Mouse (Mus musculus): ENCODE measurements around the gene Mmaa. TPM values are rescaled to one million over a fixed set of nuclear protein-coding genes. Genes with fewer than 3 reads are reported as not detected.

The Mmaa gene
- polyA plus RNA-seq, 2 experiments: 15.7 to 16.9 TPM

GRCm38 (mm10) chr8:79261920-79262319 lies 32.8 kb downstream of the Mmaa start:
- Histone ChIP-seq H3K27me3 (ENCODE audit: control insufficient read depth, insufficient read depth, low read length) (no peaks in the 10 kb centered on the region), H3K4me3 (replicated peaks; ENCODE audit: low read length) (no peak overlapping the region), H3K36me3 (ENCODE audit: control insufficient read depth, insufficient read depth, low read length) (peaks cover 4% of the 10 kb centered on the region; the same call in 1 of the 2 replicates), H3K4me2 (replicated peaks; ENCODE audit: low read depth, low read length, severe bottlenecking) (no peak overlapping the region), H3K27ac (replicated peaks; ENCODE audit: low read depth, low read length) (no peak overlapping the region), H3K4me1 (ENCODE audit: control insufficient read depth, insufficient read depth, low read length) (no peaks in the 10 kb centered on the region), H3K9ac (ENCODE audit: low read depth, low read length, severe bottlenecking) (no peak overlapping the region), H3K9me3 (ENCODE audit: control insufficient read depth, low read length) (peaks cover 5% of the 10 kb centered on the region; the same call in 1 of the 2 replicates)
- no peak for TF ChIP-seq POLR2A (IDR thresholded peaks at IDR 0.05; ENCODE audit: borderline replicate concordance, extremely low read depth, insufficient read depth, insufficient read length)
- DNase-seq (ENCODE audit: low spot score): no peak
- WGBS: 87% methylated on average over 5 of the region's 5 CpGs
- ATAC-seq (ENCODE audit: low FRiP score, low read depth): no peak

- no peak overlapping the region for H3K27ac ChIP-seq (replicated peaks; ENCODE audit: low read depth, low read length)
- no peaks in the 10 kb centered on the region for H3K4me1 ChIP-seq (ENCODE audit: control insufficient read depth, insufficient read depth, low read length)
- no peaks in the 10 kb centered on the region for H3K9me3 ChIP-seq (ENCODE audit: control insufficient read depth, low read length)
- H3K36me3 ChIP-seq (ENCODE audit: control insufficient read depth, insufficient read depth, low read length): no peaks in the 10 kb centered on the region
- H3K9ac ChIP-seq (ENCODE audit: low read depth, low read length, severe bottlenecking): no peak overlapping the region
- no peaks in the 10 kb centered on the region for H3K27me3 ChIP-seq (ENCODE audit: control insufficient read depth, insufficient read depth, low read length)
- no peak overlapping the region for H3K4me2 ChIP-seq (replicated peaks; ENCODE audit: low read depth, low read length, severe bottlenecking)
- 76% methylated on average over 8 of the region's 8 CpGs for WGBS
- ATAC-seq (ENCODE audit: low FRiP score, low read depth) (no peak), DNase-seq (ENCODE audit: low spot score) (peak; percentile 21)
- no peak overlapping the region for H3K4me3 ChIP-seq (replicated peaks; ENCODE audit: low read length)
- no peak for TF ChIP-seq POLR2A (IDR thresholded peaks at IDR 0.05; ENCODE audit: borderline replicate concordance, extremely low read depth, insufficient read depth, insufficient read length)
Observed at GRCm38 (mm10) chr8:79256076-79256705, 38.5 kb downstream of the Mmaa start.

- 93% methylated on average over 6 of the region's 6 CpGs for WGBS
- H3K9me3 ChIP-seq (ENCODE audit: control insufficient read depth, low read length): no peaks in the 10 kb centered on the region
Observed at GRCm38 (mm10) chr8:79253742-79254141, 41.0 kb downstream of the Mmaa start.

GRCm38 (mm10) chr8:79248470-79248869 lies 46.3 kb downstream of the Mmaa start, which contains the start of gene 1700011L22Rik:
Gene 1700011L22Rik (minus strand): TSS chr8:79248570.
- ATAC-seq (ENCODE audit: low FRiP score, low read depth): peak; percentile 34; the same call in 1 of the 2 replicates
- 53% methylated on average over 6 of the region's 6 CpGs for WGBS
- H3K27ac ChIP-seq (replicated peaks; ENCODE audit: low read depth, low read length): no peak within 1 kb of the TSS

More at GRCm38 (mm10) chr8:79253742-79254141, 41.0 kb downstream of the Mmaa start:
- no peaks in the 10 kb centered on the region for H3K27me3 ChIP-seq (ENCODE audit: control insufficient read depth, insufficient read depth, low read length)
- H3K4me3 ChIP-seq (replicated peaks; ENCODE audit: low read length): no peak overlapping the region
- no peaks in the 10 kb centered on the region for H3K4me1 ChIP-seq (ENCODE audit: control insufficient read depth, insufficient read depth, low read length)
- no peak overlapping the region for H3K9ac ChIP-seq (ENCODE audit: low read depth, low read length, severe bottlenecking)
- no peak overlapping the region for H3K27ac ChIP-seq (replicated peaks; ENCODE audit: low read depth, low read length)
- no peak for TF ChIP-seq POLR2A (IDR thresholded peaks at IDR 0.05; ENCODE audit: borderline replicate concordance, extremely low read depth, insufficient read depth, insufficient read length)
- H3K36me3 ChIP-seq (ENCODE audit: control insufficient read depth, insufficient read depth, low read length): no peaks in the 10 kb centered on the region
- DNase-seq (ENCODE audit: low spot score) (no peak), ATAC-seq (ENCODE audit: low FRiP score, low read depth) (no peak)
- no peak overlapping the region for H3K4me2 ChIP-seq (replicated peaks; ENCODE audit: low read depth, low read length, severe bottlenecking)

GRCm38 (mm10) chr8:79243422-79243821 lies 51.3 kb downstream of the Mmaa start:
- Histone ChIP-seq H3K9ac (ENCODE audit: low read depth, low read length, severe bottlenecking) (no peak overlapping the region), H3K36me3 (ENCODE audit: control insufficient read depth, insufficient read depth, low read length) (no peaks in the 10 kb centered on the region), H3K4me2 (replicated peaks; ENCODE audit: low read depth, low read length, severe bottlenecking) (no peak overlapping the region), H3K27ac (replicated peaks; ENCODE audit: low read depth, low read length) (no peak overlapping the region), H3K27me3 (ENCODE audit: control insufficient read depth, insufficient read depth, low read length) (no peaks in the 10 kb centered on the region), H3K4me3 (replicated peaks; ENCODE audit: low read length) (no peak overlapping the region), H3K4me1 (ENCODE audit: control insufficient read depth, insufficient read depth, low read length) (no peaks in the 10 kb centered on the region), H3K9me3 (ENCODE audit: control insufficient read depth, low read length) (no peaks in the 10 kb centered on the region)
- 84% methylated on average over 2 of the region's 2 CpGs for WGBS
- no peak for TF ChIP-seq POLR2A (IDR thresholded peaks at IDR 0.05; ENCODE audit: borderline replicate concordance, extremely low read depth, insufficient read depth, insufficient read length)
- ATAC-seq (ENCODE audit: low FRiP score, low read depth) (no peak), DNase-seq (ENCODE audit: low spot score) (no peak)

More at GRCm38 (mm10) chr8:79248470-79248869, 46.3 kb downstream of the Mmaa start, which contains the start of gene 1700011L22Rik:
- DNase-seq (ENCODE audit: low spot score): no peak
- Histone ChIP-seq H3K36me3 (ENCODE audit: control insufficient read depth, insufficient read depth, low read length) (no peaks in the 10 kb centered on the region), H3K4me2 (replicated peaks; ENCODE audit: low read depth, low read length, severe bottlenecking) (no peak within 1 kb of the TSS), H3K4me1 (ENCODE audit: control insufficient read depth, insufficient read depth, low read length) (no peaks in the 10 kb centered on the region), H3K9ac (ENCODE audit: low read depth, low read length, severe bottlenecking) (no peak within 1 kb of the TSS), H3K4me3 (replicated peaks; ENCODE audit: low read length) (no peak within 1 kb of the TSS), H3K9me3 (ENCODE audit: control insufficient read depth, low read length) (no peaks in the 10 kb centered on the region), H3K27me3 (ENCODE audit: control insufficient read depth, insufficient read depth, low read length) (no peaks in the 10 kb centered on the region)
- no peak for TF ChIP-seq POLR2A (IDR thresholded peaks at IDR 0.05; ENCODE audit: borderline replicate concordance, extremely low read depth, insufficient read depth, insufficient read length)

All from limb, embryonic 14.5 days (tissue).